7 mouse cellular contexts compared by ENCODE assay signal in the genomic region with DNA sequence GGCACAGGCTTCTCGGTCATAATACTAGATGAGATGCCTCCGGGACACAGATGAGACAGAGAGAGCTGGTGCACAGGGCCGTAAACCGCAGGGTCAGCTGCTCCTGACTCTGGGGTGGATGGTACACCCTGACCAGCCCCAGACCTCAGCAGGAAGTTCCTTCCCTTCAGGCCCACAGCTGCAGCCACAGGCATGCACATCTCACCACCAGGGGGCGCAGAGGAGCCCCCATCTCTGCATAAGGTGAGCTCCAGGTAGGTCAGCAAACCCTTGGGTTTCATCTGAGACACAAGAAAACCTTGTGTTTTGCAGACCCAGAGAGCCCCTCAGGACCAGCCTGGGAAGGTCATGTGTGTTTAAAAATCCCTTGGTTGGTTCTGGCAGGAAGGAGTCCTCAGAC.
DNase-seq lines count a peak whose midpoint lies in the region; ATAC-seq and TF ChIP-seq lines count a peak whose summit lies in the region.

No protein-coding gene starts in this region.

- TF ChIP-seq EP300 in lung, postnatal 0 days (IDR thresholded peaks at IDR 0.05) = no peak

- H3K9ac ChIP-seq in intestine, postnatal 0 days (ENCODE audit: low read depth, low read length) = no peak overlapping the region
- no peak overlapping the region for H3K9ac ChIP-seq in intestine, embryonic 15.5 days
- H3K9ac ChIP-seq in lung, postnatal 0 days (replicated peaks; ENCODE audit: low read depth) = no peak overlapping the region

- H3K4me2 ChIP-seq in intestine, postnatal 0 days (replicated peaks; ENCODE audit: low read depth) = no peak overlapping the region
- no peak overlapping the region for H3K4me2 ChIP-seq in intestine, embryonic 15.5 days (replicated peaks)
- no peak overlapping the region for H3K4me2 ChIP-seq in lung, postnatal 0 days (replicated peaks; ENCODE audit: low read depth, low read length)

- ATAC-seq in intestine, postnatal 0 days = no peak
- ATAC-seq in intestine, embryonic 15.5 days = no peak
- no peak for ATAC-seq in lung, postnatal 0 days

- no peak overlapping the region for H3K27ac ChIP-seq in intestine, postnatal 0 days (ENCODE audit: low read depth, low read length)
- no peak overlapping the region for H3K27ac ChIP-seq in intestine, embryonic 15.5 days
- no peak overlapping the region for H3K27ac ChIP-seq in lung, postnatal 0 days (ENCODE audit: low read length)

- peak; percentile 87 for TF ChIP-seq CTCF in intestine, postnatal 0 days (IDR thresholded peaks at IDR 0.05; ENCODE audit: low read depth)
- peak; percentile 80 for TF ChIP-seq CTCF in lung, postnatal 0 days (IDR thresholded peaks at IDR 0.05)

- no peaks in the 10 kb centered on the region for H3K4me1 ChIP-seq in intestine, postnatal 0 days (replicated peaks; ENCODE audit: control insufficient read depth, insufficient read depth, low read length)
- H3K4me1 ChIP-seq in intestine, embryonic 15.5 days (replicated peaks) = peaks cover 19% of the 10 kb centered on the region
- no peaks in the 10 kb centered on the region for H3K4me1 ChIP-seq in lung, postnatal 0 days (ENCODE audit: insufficient read depth, low read depth, low read length)

- no peaks in the 10 kb centered on the region for H3K36me3 ChIP-seq in intestine, postnatal 0 days (ENCODE audit: control insufficient read depth, insufficient read depth)
- no peaks in the 10 kb centered on the region for H3K36me3 ChIP-seq in intestine, embryonic 15.5 days
- H3K36me3 ChIP-seq in lung, postnatal 0 days (ENCODE audit: insufficient read depth, low read length) = no peaks in the 10 kb centered on the region

- peak; percentile 27 for DNase-seq in 416B (ENCODE audit: low read depth)
- DNase-seq in ES-CJ7 (ENCODE audit: low read depth, low spot score) = peak; percentile 79
- DNase-seq in embryo, embryonic 10 days (ENCODE audit: low spot score) = peak; percentile 51
- DNase-seq in lung, postnatal 0 days (ENCODE audit: low spot score) = peak; percentile 43
- peak; percentile 87 for DNase-seq in thymus, postnatal 14 days

- 28% methylated on average over 5 of the region's 5 CpGs for whole genome bisulfite sequencing in intestine, postnatal 0 days
- WGBS in intestine, embryonic 15.5 days = 35% methylated on average over 5 of the region's 5 CpGs
- 36% methylated on average over 5 of the region's 5 CpGs for WGBS in lung, postnatal 0 days

- no peaks in the 10 kb centered on the region for H3K9me3 ChIP-seq in intestine, postnatal 0 days (ENCODE audit: control insufficient read depth)
- no peaks in the 10 kb centered on the region for H3K9me3 ChIP-seq in intestine, embryonic 15.5 days
- no peaks in the 10 kb centered on the region for H3K9me3 ChIP-seq in lung, postnatal 0 days (ENCODE audit: low read length)

- H3K27me3 ChIP-seq in intestine, postnatal 0 days (replicated peaks; ENCODE audit: control insufficient read depth, insufficient read depth, low read length) = peaks cover 18% of the 10 kb centered on the region; the same call in 1 of the 2 replicates
- H3K27me3 ChIP-seq in intestine, embryonic 15.5 days (replicated peaks) = peaks cover 17% of the 10 kb centered on the region
- 0 out of 2 replicates have a peak, but pooled peaks cover 8% of the 10 kb centered on the region for H3K27me3 ChIP-seq in lung, postnatal 0 days (replicated peaks; ENCODE audit: insufficient read depth, low read length)

- no peak overlapping the region for H3K4me3 ChIP-seq in intestine, postnatal 0 days (ENCODE audit: low read depth, low read length)
- no peak overlapping the region for H3K4me3 ChIP-seq in intestine, embryonic 15.5 days (replicated peaks)
- H3K4me3 ChIP-seq in lung, postnatal 0 days (ENCODE audit: low read depth, low read length) = no peak overlapping the region

Comparison
In these comparisons a context has a peak if more than half of its experiments do, and no peak if none do; other contexts are left out.
1. DNase-seq: peak in every context shown above with its lines; median percentile 87 in thymus, postnatal 14 days; 79 in ES-CJ7; 51 in embryo, embryonic 10 days; 43 in lung, postnatal 0 days; 27 in 416B.